In genomic region chr16:93859967-93860366, GRCm38 (mm10) we compare ENCODE assay signal across 15 mouse cellular contexts. TPM values are rescaled to one million over a fixed set of nuclear protein-coding genes. Genes with fewer than 3 reads are reported as not detected.
DNase-seq lines count a peak whose midpoint lies in the region.
"Had no signal": no experiment of that assay in that cellular context is flagged by ENCODE, and none has a peak within 500 bp of the region (broad histone marks: within the 10 kb centered on the region; RNA-seq: fewer than 3 reads in every experiment).

No protein-coding gene starts in this region.

- peak; percentile 26 for DNase-seq in adrenal gland, adult 8-10 months
- DNase-seq in adrenal gland, adult 18-20 months (ENCODE audit: low spot score in 2 of 2), result no peak
- peak; percentile 30 for DNase-seq in lung, postnatal 36 days
- DNase-seq in lung, postnatal 4 days, result no peak
- DNase-seq in adrenal gland, postnatal 14 days, result peak; percentile 25
- no peak for DNase-seq in heart, adult 11 months
- DNase-seq in kidney, postnatal 10 days, result no peak
- DNase-seq: cerebellum, adult 11-12 months; cerebellum, adult 8-10 months; cerebellum, postnatal 10 days; cerebellum, postnatal 36 days; embryo, embryonic 11 days; gastrocnemius, adult 2 months; gastrocnemius, postnatal 14 days; heart, postnatal 36 days had no signal

RNA-seq across cellular contexts. Expression of gene Chaf1b, which starts 23.7 kb away (rescaled TPM):
- total RNA-seq in adrenal gland, adult 8-10 months (2022), result 1 to 10 TPM; 1.7 to 3.4 (median 2.0) TPM
- total RNA-seq in adrenal gland, adult 18-20 months (2021), result 1 to 10 TPM; 1.5 to 2.1 TPM
- total RNA-seq in adrenal gland, postnatal 14 days (2021), result 9.3 and 11.1 TPM in 2 replicates

RNA-seq across cellular contexts. Expression of gene Morc3, which starts 28.0 kb away (rescaled TPM):
- 10 to 100 TPM; 28.9 to 51.3 (median 36.0) TPM for total RNA-seq in adrenal gland, adult 8-10 months (2022)
- 10 to 100 TPM; 25.1 to 30.3 TPM for total RNA-seq in adrenal gland, adult 18-20 months (2021)
- 33.6 and 43.6 TPM in 2 replicates for total RNA-seq in adrenal gland, postnatal 14 days (2021)

Comparison
In these comparisons a context has a peak if more than half of its experiments do, and no peak if none do; other contexts are left out.
1. DNase-seq: peak in adrenal gland, adult 8-10 months (single experiment), lung, postnatal 36 days (single experiment) and adrenal gland, postnatal 14 days (single experiment); none in adrenal gland, adult 18-20 months (0 of 2), lung, postnatal 4 days (0 of 2), heart, adult 11 months (single experiment) and kidney, postnatal 10 days (single experiment).